ENCODE assay signal across 24 mouse cellular contexts in the genomic region with DNA sequence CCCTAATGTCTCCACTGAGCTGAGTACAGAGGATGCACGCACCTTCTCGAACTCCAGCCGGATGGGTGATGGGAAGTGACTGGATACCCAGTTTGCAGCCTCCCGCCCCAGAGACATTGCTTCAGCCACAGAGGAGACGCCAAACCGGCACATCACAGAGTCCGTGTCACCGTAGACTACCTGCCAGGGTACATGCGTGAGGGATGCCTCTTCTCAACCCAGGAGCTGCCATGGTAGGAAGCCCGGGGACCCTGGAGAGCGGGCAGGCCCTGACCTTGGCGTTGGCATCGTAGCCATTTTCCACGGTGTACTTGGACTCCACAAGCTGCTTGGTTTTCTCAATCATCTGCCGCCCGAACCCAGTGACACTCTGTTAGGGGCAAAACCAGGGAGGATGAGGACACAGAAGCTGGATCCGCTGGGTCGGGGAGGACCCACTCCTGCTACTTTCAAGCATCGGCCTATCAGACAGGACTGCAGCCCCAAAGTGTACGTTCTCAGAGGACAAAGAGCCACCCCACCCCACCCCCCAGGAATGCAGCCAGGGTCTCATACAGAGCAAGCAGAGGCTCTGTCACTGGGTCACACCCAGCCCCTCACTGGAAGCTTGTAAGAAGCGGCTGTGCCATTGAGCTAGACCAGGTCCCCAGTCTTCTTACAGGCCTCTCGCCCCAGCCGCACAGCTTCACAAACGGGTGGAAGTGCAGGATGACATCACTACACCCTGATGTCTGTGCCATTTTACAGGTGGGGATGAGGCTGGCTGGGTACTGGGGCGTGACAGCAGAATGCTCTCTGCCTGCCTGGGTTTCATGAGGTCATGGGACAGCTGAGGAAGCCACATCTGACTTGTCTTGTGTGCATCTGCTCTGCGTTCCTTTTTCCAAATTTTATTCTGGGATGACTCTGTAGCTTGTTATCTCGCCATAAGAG. TPM values are rescaled to one million over a fixed set of nuclear protein-coding genes. Genes with fewer than 3 reads are reported as not detected.
DNase-seq lines count a peak whose midpoint lies in the region; ATAC-seq lines count a peak whose summit lies in the region.
"Had no signal": no experiment of that assay in that cellular context is flagged by ENCODE, and none has a peak within 500 bp of the region (broad histone marks: within the 10 kb centered on the region; RNA-seq: fewer than 3 reads in every experiment).

No protein-coding gene starts in this region.

- peak; percentile 34 for DNase-seq in cerebellum, adult 9-11 months
- no peak for DNase-seq in cerebellum, adult 9-10 months
- DNase-seq in hindbrain, embryonic 10.5 days (ENCODE audit: low spot score): no peak
- peak; percentile 69 for DNase-seq in A20 (ENCODE audit: low read depth, low spot score)
- DNase-seq in R1 (ENCODE audit: low read depth, low spot score): peak; percentile 68
- no peak for DNase-seq in urinary bladder, postnatal 25 days (ENCODE audit: low spot score)
- DNase-seq in urinary bladder, postnatal 36 days (ENCODE audit: low spot score in 2 of 2): no peak
- DNase-seq: adrenal gland, postnatal 14 days; forebrain, postnatal 0 days; gastrocnemius, postnatal 36 days; heart, postnatal 36 days; liver; midbrain, embryonic 14.5 days; retina, postnatal 1 day had no signal

- H3K27ac ChIP-seq in hindbrain, embryonic 13.5 days: no peak overlapping the region
- no peak overlapping the region for H3K27ac ChIP-seq in hindbrain, embryonic 10.5 days
- H3K27ac ChIP-seq: embryonic facial prominence, embryonic 12.5 days; limb, embryonic 10.5 days; liver, embryonic 15.5 days; lung, embryonic 15.5 days; neural tube, embryonic 12.5 days; stomach, postnatal 0 days had no signal

- H3K27me3 ChIP-seq in hindbrain, embryonic 13.5 days: no peaks in the 10 kb centered on the region
- no peaks in the 10 kb centered on the region for H3K27me3 ChIP-seq in hindbrain, embryonic 10.5 days (ENCODE audit: insufficient read depth, poor library complexity, severe bottlenecking)
- H3K27me3 ChIP-seq: embryonic facial prominence, embryonic 12.5 days; liver, embryonic 15.5 days; lung, embryonic 15.5 days; megakaryocyte, embryonic 14.5 days; neural tube, embryonic 12.5 days had no signal

- H3K9me3 ChIP-seq in hindbrain, embryonic 13.5 days: no peaks in the 10 kb centered on the region
- no peaks in the 10 kb centered on the region for H3K9me3 ChIP-seq in hindbrain, embryonic 10.5 days
- H3K9me3 ChIP-seq: embryonic facial prominence, embryonic 12.5 days; limb, embryonic 10.5 days; liver, embryonic 15.5 days; lung, embryonic 15.5 days; megakaryocyte, embryonic 14.5 days; neural tube, embryonic 12.5 days had no signal

- no peak for ATAC-seq in hindbrain, embryonic 13.5 days (ENCODE audit: low FRiP score)
- ATAC-seq: forebrain, postnatal 0 days had no signal

- H3K4me3 ChIP-seq in hindbrain, embryonic 13.5 days: no peak overlapping the region
- no peak overlapping the region for H3K4me3 ChIP-seq in hindbrain, embryonic 10.5 days
- H3K4me3 ChIP-seq: embryonic facial prominence, embryonic 12.5 days; limb, embryonic 10.5 days; liver, embryonic 15.5 days; lung, embryonic 15.5 days; megakaryocyte, embryonic 14.5 days; neural tube, embryonic 12.5 days had no signal

- peaks cover 76% of the 10 kb centered on the region for H3K36me3 ChIP-seq in hindbrain, embryonic 13.5 days
- peaks cover 89% of the 10 kb centered on the region for H3K36me3 ChIP-seq in hindbrain, embryonic 10.5 days

- H3K4me1 ChIP-seq in hindbrain, embryonic 13.5 days (replicated peaks): no peaks in the 10 kb centered on the region
- 0 out of 2 replicates have a peak, but pooled peaks cover 3% of the 10 kb centered on the region for H3K4me1 ChIP-seq in hindbrain, embryonic 10.5 days (replicated peaks)
- H3K4me1 ChIP-seq: embryonic facial prominence, embryonic 12.5 days; lung, embryonic 15.5 days; neural tube, embryonic 12.5 days had no signal

- H3K4me2 ChIP-seq in hindbrain, embryonic 13.5 days: no peak overlapping the region
- H3K4me2 ChIP-seq: embryonic facial prominence, embryonic 12.5 days; heart, embryonic 11.5 days; liver, embryonic 15.5 days; lung, embryonic 15.5 days; neural tube, embryonic 12.5 days had no signal

- peak overlapping the region; percentile 9; the same call in 1 of the 2 replicates for H3K9ac ChIP-seq in hindbrain, embryonic 13.5 days
- H3K9ac ChIP-seq: embryonic facial prominence, embryonic 12.5 days; forebrain, postnatal 0 days; liver, embryonic 15.5 days; lung, embryonic 15.5 days; neural tube, embryonic 12.5 days had no signal

- 95% methylated on average over 27 of the region's 27 CpGs for WGBS in hindbrain, embryonic 13.5 days
- 95% methylated on average over 27 of the region's 27 CpGs for WGBS in hindbrain, embryonic 10.5 days

RNA-seq across cellular contexts. Expression of gene Spib, which starts 4.1 kb away (rescaled TPM):
- polyA plus RNA-seq in hindbrain, embryonic 13.5 days (2015; fragmentation: Nextera tagmentation; extraction: Ambion mirVana): not detected in 2 replicates
- polyA plus RNA-seq in hindbrain, embryonic 10.5 days (2016; fragmentation: Nextera tagmentation; extraction: Ambion mirVana): 0.09 TPM in 1 of 2 replicates, not detected in the other
- polyA plus RNA-seq: embryonic facial prominence, embryonic 12.5 days; forebrain, postnatal 0 days; heart, embryonic 11.5 days; limb, embryonic 10.5 days; midbrain, embryonic 14.5 days; neural tube, embryonic 12.5 days had no signal

RNA-seq across cellular contexts. Expression of gene Mybpc2, which starts 11.5 kb away (rescaled TPM):
- polyA plus RNA-seq in hindbrain, embryonic 13.5 days (2015; fragmentation: Nextera tagmentation; extraction: Ambion mirVana): 0.08 and 0.18 TPM in 2 replicates
- polyA plus RNA-seq in hindbrain, embryonic 10.5 days (2016; fragmentation: Nextera tagmentation; extraction: Ambion mirVana): 0.10 and 0.12 TPM in 2 replicates
- polyA plus RNA-seq: forebrain, embryonic 11.5 days had no signal

RNA-seq across cellular contexts. Expression of gene Pold1, which starts 12.7 kb away (rescaled TPM):
- 24.4 and 28.8 TPM in 2 replicates for polyA plus RNA-seq in hindbrain, embryonic 13.5 days (2015; fragmentation: Nextera tagmentation; extraction: Ambion mirVana)
- polyA plus RNA-seq in hindbrain, embryonic 10.5 days (2016; fragmentation: Nextera tagmentation; extraction: Ambion mirVana): 133 and 161 TPM in 2 replicates

RNA-seq across cellular contexts. Expression of gene Nr1h2, which starts 17.8 kb away (rescaled TPM):
- polyA plus RNA-seq in hindbrain, embryonic 13.5 days (2015; fragmentation: Nextera tagmentation; extraction: Ambion mirVana): 69.8 and 70.9 TPM in 2 replicates
- polyA plus RNA-seq in hindbrain, embryonic 10.5 days (2016; fragmentation: Nextera tagmentation; extraction: Ambion mirVana): 83.2 and 94.9 TPM in 2 replicates

RNA-seq across cellular contexts. Expression of gene Napsa, which starts 36.3 kb away (rescaled TPM):
- polyA plus RNA-seq in hindbrain, embryonic 13.5 days (2015; fragmentation: Nextera tagmentation; extraction: Ambion mirVana): 1.1 and 1.7 TPM in 2 replicates
- polyA plus RNA-seq in hindbrain, embryonic 10.5 days (2016; fragmentation: Nextera tagmentation; extraction: Ambion mirVana): 0.38 and 0.86 TPM in 2 replicates

Comparison
In these comparisons a context has a peak if more than half of its experiments do, and no peak if none do; other contexts are left out.
1. DNase-seq: peak in cerebellum, adult 9-11 months (single experiment), A20 (single experiment) and R1 (single experiment); none in cerebellum, adult 9-10 months (single experiment), hindbrain, embryonic 10.5 days (single experiment), urinary bladder, postnatal 25 days (single experiment) and urinary bladder, postnatal 36 days (0 of 2).